Mouse (Mus musculus) liver, embryonic 14.5 days (tissue): ENCODE measurements around the gene Abca9.

ENCODE experiments used
- CTCF ChIP-seq: IDR thresholded peaks from 2 replicates; pipeline ENCODE4 v1.5.1; 2016; ENCODE audit warnings: antibody characterized with exemption, low read depth, control low read depth
- EP300 ChIP-seq: IDR thresholded peaks from 2 replicates; pipeline ENCODE4 v1.6.1; 2016; ENCODE audit warnings: antibody characterized with exemption, low read depth

DNA sequence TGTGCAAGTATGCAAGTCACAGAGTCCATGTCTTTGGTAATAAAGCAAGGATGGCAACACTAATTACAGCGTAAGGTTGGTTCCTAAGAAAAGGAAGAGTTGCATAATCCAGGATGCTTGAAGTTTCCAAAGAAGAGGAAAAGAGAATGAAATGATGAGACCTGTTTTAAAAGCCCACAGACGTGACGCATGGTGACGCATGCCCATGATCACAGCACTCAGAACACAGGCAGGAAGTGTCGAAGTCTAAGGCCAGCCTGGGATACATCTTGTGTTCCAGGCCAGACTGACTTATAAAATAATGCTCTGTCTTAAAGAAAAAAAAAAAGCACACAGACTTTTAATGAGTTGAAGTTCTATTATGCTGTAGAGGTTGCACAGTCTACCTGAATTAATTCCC, 20.4 kb downstream of the Abca9 start:
- TF ChIP-seq CTCF (no peak), EP300 (no peak)
